Mouse (Mus musculus) hematopoietic stem cell, adult 5-6 weeks (primary cell): ENCODE results near the gene Prep. TPM values are rescaled to one million over a fixed set of nuclear protein-coding genes. Genes with fewer than 3 reads are reported as not detected.

Experiments used
- ATAC-seq, 2 experiments: fragments of 125-278 bp in 1 of 2; replicated peaks in 1 of 2; 2 replicates each; pipeline ENCODE4 v1.8.0; 2016 to 2017; ENCODE audit warnings: inconsistent platforms in 2 of 2, mild to moderate bottlenecking in 2 of 2, moderate number of reproducible peaks in 2 of 2, low read depth in 1 of 2, moderate TSS enrichment in 1 of 2; ENCODE audit not compliant: low FRiP score in 2 of 2, poor library complexity in 2 of 2, severe bottlenecking in 2 of 2, insufficient read depth in 1 of 2, low TSS enrichment in 1 of 2
- total RNA-seq: library from RNA; stranded (forward); fragments of 172-1452, 232-1000 nt; gene quantifications from 2 replicates; pipeline ENCODE4 v1.2.3, GENCODE M21; 2017

Prep gene
- 12.1 and 13.6 TPM in 2 replicates for total RNA-seq

- peak; percentile 86 to 89 for ATAC-seq
Observed at GRCm38 (mm10) chr10:45066931-45067308, at the start of gene Prep. Prep (plus strand) TSS chr10:45067203.

GRCm38 (mm10) chr10:45017352-45017751, 49.7 kb upstream of the Prep start:
- ATAC-seq: no peak

GRCm38 (mm10) chr10:45017851-45018250, 49.2 kb upstream of the Prep start:
- no peak for ATAC-seq

GRCm38 (mm10) chr10:45019418-45019817, 47.6 kb upstream of the Prep start:
- no peak for ATAC-seq

- ATAC-seq: no peak
Observed at GRCm38 (mm10) chr10:45019849-45020248, 47.2 kb upstream of the Prep start.

GRCm38 (mm10) chr10:45020291-45020690, 46.7 kb upstream of the Prep start:
- no peak for ATAC-seq

- no peak for ATAC-seq
Observed at GRCm38 (mm10) chr10:45025184-45025583, 41.8 kb upstream of the Prep start.

- no peak for ATAC-seq
Observed at GRCm38 (mm10) chr10:45026935-45027334, 40.1 kb upstream of the Prep start.

GRCm38 (mm10) chr10:45045268-45045928, 21.6 kb upstream of the Prep start:
- ATAC-seq: peak; percentile 71 to 72; a peak in 3 of 4 replicates

GRCm38 (mm10) chr10:45048158-45048557, 18.8 kb upstream of the Prep start:
- no peak for ATAC-seq

- ATAC-seq: peak; percentile 28 to 60; a peak in 1 of 4 replicates
Observed at GRCm38 (mm10) chr10:45048622-45049021, 18.4 kb upstream of the Prep start.

GRCm38 (mm10) chr10:45051125-45051744, 15.8 kb upstream of the Prep start:
- ATAC-seq: peak; percentile 80 to 81

GRCm38 (mm10) chr10:45058361-45058760, 8.6 kb upstream of the Prep start:
- no peak for ATAC-seq

GRCm38 (mm10) chr10:45060841-45061240, 6.2 kb upstream of the Prep start:
- no peak for ATAC-seq

- peak in 1 of 2 experiments; percentile 7; a peak in 2 of 4 replicates for ATAC-seq
Observed at GRCm38 (mm10) chr10:45066131-45066930, 672 bp upstream of the Prep start.

- peak; percentile 10 to 29; a peak in 1 of 4 replicates for ATAC-seq
Observed at GRCm38 (mm10) chr10:45067436-45067925, 478 bp downstream of the Prep start.

GRCm38 (mm10) chr10:45069557-45069956, 2.6 kb downstream of the Prep start:
- ATAC-seq: no peak

- no peak for ATAC-seq
Observed at GRCm38 (mm10) chr10:45070362-45070761, 3.4 kb downstream of the Prep start.
